Mouse (Mus musculus) frontal cortex, postnatal 36 days (tissue): ENCODE measurements around the gene Cep97.
"Not testable (repeated sequence)": the region's sequence is repeated elsewhere in the genome, so short reads cannot be mapped to it uniquely, and the experiment has no call there.

Source experiments
- DNase-seq, 2 experiments: peaks; one replicate each; pipeline ENCODE4 v3.0.0; 2022; ENCODE audit warnings: low spot score in 2 of 2

Cep97 gene

GRCm38 (mm10) chr16:55890346-55891136 lies 44.1 kb downstream of the Cep97 start:
- DNase-seq: no peak

GRCm38 (mm10) chr16:55889451-55889850 lies 45.2 kb downstream of the Cep97 start:
- DNase-seq: no peak

GRCm38 (mm10) chr16:55888584-55888960 lies 46.1 kb downstream of the Cep97 start:
- no peak for DNase-seq

GRCm38 (mm10) chr16:55887814-55888583 lies 46.7 kb downstream of the Cep97 start:
- DNase-seq: no peak

GRCm38 (mm10) chr16:55884246-55884645 lies 50.4 kb downstream of the Cep97 start:
- DNase-seq: no peak

- no peak for DNase-seq
These were observed 58.6 kb downstream of the Cep97 start for GRCm38 (mm10) chr16:55876025-55876424.

GRCm38 (mm10) chr16:55863832-55864231 lies 70.8 kb downstream of the Cep97 start:
- no peak for DNase-seq

GRCm38 (mm10) chr16:55863149-55863815 lies 71.4 kb downstream of the Cep97 start:
- peak; percentile 44 to 75 for DNase-seq

GRCm38 (mm10) chr16:55861104-55861503 lies 73.6 kb downstream of the Cep97 start:
- DNase-seq: peak; percentile 31 to 66

- not testable (repeated sequence) for DNase-seq
These were observed 75.2 kb downstream of the Cep97 start for GRCm38 (mm10) chr16:55859421-55859820.

GRCm38 (mm10) chr16:55858465-55858864 lies 76.2 kb downstream of the Cep97 start:
- peak; percentile 67 to 80 for DNase-seq

GRCm38 (mm10) chr16:55852943-55853727 lies 81.5 kb downstream of the Cep97 start:
- DNase-seq: peak; percentile 64 to 73

GRCm38 (mm10) chr16:55852515-55852914 lies 82.1 kb downstream of the Cep97 start:
- DNase-seq: no peak

- DNase-seq: no peak
These were observed 84.2 kb downstream of the Cep97 start for GRCm38 (mm10) chr16:55850485-55850884.
